Mouse (Mus musculus) bone marrow, adult 2 months (tissue): ENCODE results near the gene Ctsd.

Source experiments
- CTCF ChIP-seq: fragments of 200-500 bp; IDR thresholded peaks from 2 replicates; pipeline ENCODE4 v1.5.1; 2011; ENCODE audit warnings: low read length, control low read depth; ENCODE audit not compliant: control insufficient read depth, insufficient read depth
- POLR2A ChIP-seq: fragments of 200-500 bp; IDR thresholded peaks from 2 replicates; pipeline ENCODE4 v1.6.1; 2011; ENCODE audit warnings: low read depth, mild to moderate bottlenecking, control low read depth, low read length, borderline replicate concordance; ENCODE audit not compliant: control insufficient read depth

GRCm38 (mm10) chr7:142418679-142419078 is 30.8 kb upstream of the Ctsd start:
- TF ChIP-seq POLR2A (no peak), CTCF (peak; percentile 34; the same call in 1 of the 2 replicates)
